Mouse (Mus musculus) heart, adult 2 months (tissue): Measurements from ENCODE around the gene Pgam5.
A peak's percentile ranks its signal among the peaks of the same experiment; 100 is the strongest.

ENCODE experiments used
- CTCF ChIP-seq: fragments of 200-600 bp; IDR thresholded peaks from 2 replicates; pipeline ENCODE4 v1.8.1; 2022; ENCODE audit warnings: antibody characterized with exemption, mild to moderate bottlenecking, moderate library complexity
- POLR2A ChIP-seq: fragments of 200-500 bp; IDR thresholded peaks from 2 replicates; pipeline ENCODE4 v1.6.1; 2011; ENCODE audit warnings: mild to moderate bottlenecking, low read depth, low read length, control low read depth; ENCODE audit not compliant: insufficient read depth

DNA sequence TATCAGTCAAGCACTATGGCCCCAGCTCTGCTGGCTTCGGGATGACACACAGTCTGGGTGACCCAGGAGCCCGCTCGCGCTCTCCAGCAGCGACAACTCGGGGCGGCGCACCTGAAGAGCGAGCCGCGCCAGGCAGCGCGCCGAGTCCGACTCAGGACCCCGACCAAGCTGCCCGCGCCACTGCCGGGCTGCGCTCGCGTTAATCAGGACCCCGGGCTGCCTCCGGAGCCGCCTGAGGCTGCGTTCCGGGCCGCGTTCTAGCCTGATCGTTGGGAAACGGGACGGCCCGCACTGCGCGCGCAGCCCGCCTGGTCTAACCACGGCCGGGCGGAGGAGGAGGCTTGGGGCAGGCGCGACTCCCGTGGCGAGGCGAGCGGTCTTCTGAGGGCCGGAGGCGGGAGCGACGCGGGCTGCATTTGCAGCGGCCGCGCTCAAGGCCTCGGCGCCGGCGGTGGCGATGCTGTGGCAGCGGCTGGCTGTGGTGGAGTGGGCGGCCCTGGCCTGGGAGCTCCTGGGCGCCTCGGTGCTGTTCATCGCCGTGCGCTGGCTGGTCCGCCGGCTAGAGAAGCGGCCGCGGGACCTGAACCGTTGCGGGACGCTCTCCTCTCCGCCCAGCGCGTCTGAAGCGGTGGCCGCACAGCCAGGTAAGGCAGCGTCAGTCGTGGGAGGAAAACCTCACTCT, 38.8 kb downstream of the Pgam5 start, which contains the start of gene Ankle2:
- peak; percentile 85 for TF ChIP-seq POLR2A
- 0 out of 2 replicates have a peak, but pooled peaks have one; percentile 6 for TF ChIP-seq CTCF
